Mouse (Mus musculus): ENCODE data around the gene Prkar1b. TPM values are rescaled to one million over a fixed set of nuclear protein-coding genes. Genes with fewer than 3 reads are reported as not detected.

The Prkar1b gene
- total RNA-seq, 1 experiment from 2014 or later = 20.9 TPM

- DNase-seq = no peak
These were observed 176.3 kb downstream of the Prkar1b start for GRCm38 (mm10) chr5:138973480-138973879.

- DNase-seq = no peak
These were observed 178.4 kb downstream of the Prkar1b start for GRCm38 (mm10) chr5:138971405-138971804.

GRCm38 (mm10) chr5:138970056-138970490, 179.7 kb downstream of the Prkar1b start:
- peak; percentile 54 for DNase-seq

Other genes with a start within 250 kb of the Prkar1b start
- gene Pdgfa, start 152.6 kb downstream of the Prkar1b start, total RNA-seq (2021) = 29.5 and 30.0 TPM in 2 replicates
- gene Dnaaf5, start 222 bp upstream of the Prkar1b start, total RNA-seq (2021) = 20.7 and 25.3 TPM in 2 replicates
- gene Sun1, start 50.6 kb upstream of the Prkar1b start, total RNA-seq (2021) = 87.9 and 109 TPM in 2 replicates
- gene Get4, start 102.3 kb upstream of the Prkar1b start, total RNA-seq (2021) = 75.7 and 104 TPM in 2 replicates
- 2.4 and 4.3 TPM in 2 replicates for gene Adap1, start 175.6 kb upstream of the Prkar1b start, total RNA-seq (2021)
- 61.7 and 66.5 TPM in 2 replicates for gene Cox19, start 201.4 kb upstream of the Prkar1b start, total RNA-seq (2021)
- not detected in 2 replicates for gene Cyp2w1, start 202.6 kb upstream of the Prkar1b start, total RNA-seq (2021)
- 13.1 and 16.0 TPM in 2 replicates for gene Gpr146, start 227.7 kb upstream of the Prkar1b start, total RNA-seq (2021)